Mouse (Mus musculus) adipocyte (in vitro differentiated cells): Measurements from ENCODE around the gene Cldn6.

Experiments used
- DNase-seq: peaks from one replicate; pipeline ENCODE4 v3.0.0-alpha.2; 2016; ENCODE audit warnings: low spot score

Gene Cldn6

GRCm38 (mm10) chr17:23675127-23675526 lies 3.9 kb upstream of the Cldn6 start:
- DNase-seq: peak; percentile 62

- peak; percentile 72 for DNase-seq
Observed at GRCm38 (mm10) chr17:23675564-23676281, 3.3 kb upstream of the Cldn6 start.

- DNase-seq: peak; percentile 49
Observed at GRCm38 (mm10) chr17:23676473-23677031, 2.5 kb upstream of the Cldn6 start.

GRCm38 (mm10) chr17:23677236-23677679 lies 1.8 kb upstream of the Cldn6 start, which contains the start of gene Tnfrsf12a:
Gene Tnfrsf12a (minus strand): TSS chr17:23677468.
- peak; percentile 82 for DNase-seq

- no peak for DNase-seq
Observed at GRCm38 (mm10) chr17:23680336-23680735, 1.3 kb downstream of the Cldn6 start.

- DNase-seq: no peak
Observed at GRCm38 (mm10) chr17:23681086-23681485, 2.0 kb downstream of the Cldn6 start.

- DNase-seq: no peak
Observed at GRCm38 (mm10) chr17:23682092-23682491, 3.0 kb downstream of the Cldn6 start.

GRCm38 (mm10) chr17:23682530-23682929 lies 3.5 kb downstream of the Cldn6 start:
- no peak for DNase-seq

- DNase-seq: no peak
Observed at GRCm38 (mm10) chr17:23683226-23683625, 4.2 kb downstream of the Cldn6 start.

- no peak for DNase-seq
Observed at GRCm38 (mm10) chr17:23683856-23684672, 5.0 kb downstream of the Cldn6 start, which contains the start of gene Cldn9. Gene Cldn9 (minus strand): TSS chr17:23684026.

- DNase-seq: no peak
Observed at GRCm38 (mm10) chr17:23694491-23694890, 15.4 kb downstream of the Cldn6 start.

GRCm38 (mm10) chr17:23695801-23696200 lies 16.8 kb downstream of the Cldn6 start:
- no peak for DNase-seq

GRCm38 (mm10) chr17:23699131-23700077 lies 20.4 kb downstream of the Cldn6 start:
- DNase-seq: peak; percentile 66

- peak; percentile 97 for DNase-seq
Observed at GRCm38 (mm10) chr17:23700079-23700478, 21.0 kb downstream of the Cldn6 start.

GRCm38 (mm10) chr17:23703301-23703700 lies 24.3 kb downstream of the Cldn6 start:
- no peak for DNase-seq

- no peak for DNase-seq
Observed at GRCm38 (mm10) chr17:23704741-23705140, 25.7 kb downstream of the Cldn6 start.

GRCm38 (mm10) chr17:23705525-23706104 lies 26.6 kb downstream of the Cldn6 start:
- DNase-seq: no peak

- peak; percentile 78 for DNase-seq
Observed at GRCm38 (mm10) chr17:23706212-23706611, 27.2 kb downstream of the Cldn6 start.

- no peak for DNase-seq
Observed at GRCm38 (mm10) chr17:23717003-23717402, 38.0 kb downstream of the Cldn6 start.

- no peak for DNase-seq
Observed at GRCm38 (mm10) chr17:23719455-23719854, 40.4 kb downstream of the Cldn6 start.

GRCm38 (mm10) chr17:23721886-23722285 lies 42.8 kb downstream of the Cldn6 start:
- no peak for DNase-seq
